Mouse (Mus musculus) ovary, postnatal 14 days (tissue): ENCODE results near the gene Mrpl33.

Experiments used
- DNase-seq: peaks from one replicate; pipeline ENCODE4 v3.0.0; 2022; ENCODE audit warnings: low spot score

Gene Mrpl33

GRCm38 (mm10) chr5:31698297-31698726 is 101.6 kb downstream of the Mrpl33 start:
- DNase-seq, result peak; percentile 64

- DNase-seq, result no peak
Measured at GRCm38 (mm10) chr5:31698931-31699330, 102.2 kb downstream of the Mrpl33 start.

- no peak for DNase-seq
Measured at GRCm38 (mm10) chr5:31699397-31699796, 102.7 kb downstream of the Mrpl33 start.

DNA sequence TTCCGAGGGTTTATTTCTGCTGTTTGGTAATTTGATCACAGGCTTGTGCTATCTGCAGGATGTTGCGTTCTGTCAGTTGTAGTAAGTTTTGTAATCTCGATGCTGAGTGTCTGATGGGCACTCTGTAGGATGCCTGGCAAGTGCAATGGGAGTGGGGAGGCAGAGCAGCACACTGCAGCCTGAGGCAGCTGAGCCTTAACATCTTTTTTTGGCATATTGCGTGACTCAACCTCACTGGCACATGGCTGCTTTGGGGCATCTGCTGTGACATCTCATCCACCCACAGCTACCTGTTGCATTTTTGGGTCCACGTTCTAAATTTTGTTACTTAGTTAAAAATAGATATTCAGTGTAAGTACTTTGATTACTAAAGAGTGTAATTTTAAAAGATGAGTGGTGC is 108.2 kb downstream of the Mrpl33 start:
- no peak for DNase-seq

GRCm38 (mm10) chr5:31706826-31707225 is 110.1 kb downstream of the Mrpl33 start:
- no peak for DNase-seq

- DNase-seq, result no peak
Measured at GRCm38 (mm10) chr5:31709389-31709788, 112.7 kb downstream of the Mrpl33 start.

- DNase-seq, result no peak
Measured at GRCm38 (mm10) chr5:31713280-31713711, 116.6 kb downstream of the Mrpl33 start.

DNA sequence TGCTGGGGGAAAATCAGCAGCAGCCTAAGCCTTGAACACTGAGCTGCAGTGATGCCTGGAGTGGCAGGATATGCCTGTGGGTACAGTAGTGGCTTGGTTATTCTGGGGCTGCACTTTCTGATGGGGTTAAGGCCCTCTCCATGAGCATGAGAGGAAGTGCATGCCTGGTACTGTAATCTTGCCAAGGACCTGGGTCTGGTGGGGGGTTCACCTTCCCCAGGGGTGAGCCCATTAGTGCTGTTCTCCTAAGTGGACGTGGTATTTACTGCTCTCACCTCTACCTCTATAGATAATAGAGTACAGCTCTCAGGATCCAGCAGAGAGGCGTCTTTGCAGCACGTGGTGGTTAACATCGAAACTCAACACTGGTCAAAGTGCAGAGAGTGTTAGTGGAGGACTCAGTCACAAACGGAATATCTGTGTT is 117.1 kb downstream of the Mrpl33 start:
- no peak for DNase-seq
